Mouse (Mus musculus): ENCODE measurements around the gene Spaca4. TPM values are rescaled to one million over a fixed set of nuclear protein-coding genes. Genes with fewer than 3 reads are reported as not detected.

The Spaca4 gene
- polyA plus RNA-seq, 1 experiment from 2014 or later: not detected

Other genes starting within 250 kb of the Spaca4 start
- gene Tulp2, start 243.9 kb downstream of the Spaca4 start, polyA plus RNA-seq (2015; fragmentation: Nextera tagmentation; extraction: Ambion mirVana): 0.15 and 0.59 TPM in 2 replicates
- not detected in 2 replicates for gene Gm45808, start 239.0 kb downstream of the Spaca4 start, polyA plus RNA-seq (2015; fragmentation: Nextera tagmentation; extraction: Ambion mirVana)
- 4.2 and 4.8 TPM in 2 replicates for gene Dhdh, start 237.0 kb downstream of the Spaca4 start, polyA plus RNA-seq (2015; fragmentation: Nextera tagmentation; extraction: Ambion mirVana)
- 140 and 158 TPM in 2 replicates for gene Nucb1, start 215.4 kb downstream of the Spaca4 start, polyA plus RNA-seq (2015; fragmentation: Nextera tagmentation; extraction: Ambion mirVana)
- 17.8 and 18.4 TPM in 2 replicates for gene Ppp1r15a, start 199.5 kb downstream of the Spaca4 start, polyA plus RNA-seq (2015; fragmentation: Nextera tagmentation; extraction: Ambion mirVana)
- 4.3 and 4.7 TPM in 2 replicates for gene Plekha4, start 199.5 kb downstream of the Spaca4 start, polyA plus RNA-seq (2015; fragmentation: Nextera tagmentation; extraction: Ambion mirVana)
- gene Hsd17b14, start 170.9 kb downstream of the Spaca4 start, polyA plus RNA-seq (2015; fragmentation: Nextera tagmentation; extraction: Ambion mirVana): 0.93 TPM in 1 of 2 replicates, not detected in the other
- gene Bcat2, start 155.7 kb downstream of the Spaca4 start, polyA plus RNA-seq (2015; fragmentation: Nextera tagmentation; extraction: Ambion mirVana): 25.4 and 31.9 TPM in 2 replicates
- 0.17 and 2.3 TPM in 2 replicates for gene Fgf21, start 110.3 kb downstream of the Spaca4 start, polyA plus RNA-seq (2015; fragmentation: Nextera tagmentation; extraction: Ambion mirVana)
- 0.69 TPM in 1 of 2 replicates, not detected in the other for gene Fut1, start 108.5 kb downstream of the Spaca4 start, polyA plus RNA-seq (2015; fragmentation: Nextera tagmentation; extraction: Ambion mirVana)
- 0.14 TPM in 1 of 2 replicates, not detected in the other for gene Izumo1, start 104.0 kb downstream of the Spaca4 start, polyA plus RNA-seq (2015; fragmentation: Nextera tagmentation; extraction: Ambion mirVana)
- gene Rasip1, start 98.3 kb downstream of the Spaca4 start, polyA plus RNA-seq (2015; fragmentation: Nextera tagmentation; extraction: Ambion mirVana): 15.4 and 17.6 TPM in 2 replicates
- gene Mamstr, start 85.8 kb downstream of the Spaca4 start, polyA plus RNA-seq (2015; fragmentation: Nextera tagmentation; extraction: Ambion mirVana): 4.5 and 5.6 TPM in 2 replicates
- gene Fut2, start 59.4 kb downstream of the Spaca4 start, polyA plus RNA-seq (2015; fragmentation: Nextera tagmentation; extraction: Ambion mirVana): 0.36 and 2.5 TPM in 2 replicates
- gene Ntn5, start 41.8 kb downstream of the Spaca4 start, polyA plus RNA-seq (2015; fragmentation: Nextera tagmentation; extraction: Ambion mirVana): 1.7 and 1.9 TPM in 2 replicates
- 0.47 and 0.77 TPM in 2 replicates for gene Sec1, start 31.4 kb downstream of the Spaca4 start, polyA plus RNA-seq (2015; fragmentation: Nextera tagmentation; extraction: Ambion mirVana)
- gene Car11, start 26.0 kb downstream of the Spaca4 start, polyA plus RNA-seq (2015; fragmentation: Nextera tagmentation; extraction: Ambion mirVana): 57.0 and 71.4 TPM in 2 replicates
- 3.3 and 3.9 TPM in 2 replicates for gene Dbp, start 20.7 kb downstream of the Spaca4 start, polyA plus RNA-seq (2015; fragmentation: Nextera tagmentation; extraction: Ambion mirVana)
- 573 and 682 TPM in 2 replicates for gene Rpl18, start 10.4 kb downstream of the Spaca4 start, polyA plus RNA-seq (2015; fragmentation: Nextera tagmentation; extraction: Ambion mirVana)
- gene Sphk2, start 7.8 kb downstream of the Spaca4 start, polyA plus RNA-seq (2015; fragmentation: Nextera tagmentation; extraction: Ambion mirVana): 23.0 and 25.7 TPM in 2 replicates
- gene Fam83e, start 4.6 kb downstream of the Spaca4 start, polyA plus RNA-seq (2015; fragmentation: Nextera tagmentation; extraction: Ambion mirVana): 0.50 and 1.5 TPM in 2 replicates
- gene Lmtk3, start 57.9 kb upstream of the Spaca4 start, polyA plus RNA-seq (2015; fragmentation: Nextera tagmentation; extraction: Ambion mirVana): 19.3 and 26.0 TPM in 2 replicates
- gene Sult2b1, start 58.9 kb upstream of the Spaca4 start, polyA plus RNA-seq (2015; fragmentation: Nextera tagmentation; extraction: Ambion mirVana): 7.1 and 8.6 TPM in 2 replicates
- gene Cyth2, start 88.8 kb upstream of the Spaca4 start, polyA plus RNA-seq (2015; fragmentation: Nextera tagmentation; extraction: Ambion mirVana): 211 and 253 TPM in 2 replicates
- gene Kcnj14, start 99.0 kb upstream of the Spaca4 start, polyA plus RNA-seq (2015; fragmentation: Nextera tagmentation; extraction: Ambion mirVana): 1.4 and 1.7 TPM in 2 replicates
- 40.7 and 48.9 TPM in 2 replicates for gene Grwd1, start 105.1 kb upstream of the Spaca4 start, polyA plus RNA-seq (2015; fragmentation: Nextera tagmentation; extraction: Ambion mirVana)
- gene Kdelr1, start 147.0 kb upstream of the Spaca4 start, polyA plus RNA-seq (2015; fragmentation: Nextera tagmentation; extraction: Ambion mirVana): 55.7 and 65.9 TPM in 2 replicates
- gene Grin2d, start 152.6 kb upstream of the Spaca4 start, polyA plus RNA-seq (2015; fragmentation: Nextera tagmentation; extraction: Ambion mirVana): 3.2 and 4.2 TPM in 2 replicates
- gene Syngr4, start 170.9 kb upstream of the Spaca4 start, polyA plus RNA-seq (2015; fragmentation: Nextera tagmentation; extraction: Ambion mirVana): 0.37 and 0.52 TPM in 2 replicates
- 7.5 and 7.8 TPM in 2 replicates for gene Tmem143, start 171.1 kb upstream of the Spaca4 start, polyA plus RNA-seq (2015; fragmentation: Nextera tagmentation; extraction: Ambion mirVana)
- gene Emp3, start 195.6 kb upstream of the Spaca4 start, polyA plus RNA-seq (2015; fragmentation: Nextera tagmentation; extraction: Ambion mirVana): 48.2 and 70.1 TPM in 2 replicates
- 5.9 and 6.2 TPM in 2 replicates for gene Ccdc114, start 198.3 kb upstream of the Spaca4 start, polyA plus RNA-seq (2015; fragmentation: Nextera tagmentation; extraction: Ambion mirVana)

Data from neural tube, embryonic 15.5 days (tissue).